Mouse (Mus musculus): Measurements from ENCODE around the gene Olfr1392. TPM values are rescaled to one million over a fixed set of nuclear protein-coding genes. Genes with fewer than 3 reads are reported as not detected.

Gene Olfr1392
- total RNA-seq, 2 experiments from 2014 or later: not detected

DNA sequence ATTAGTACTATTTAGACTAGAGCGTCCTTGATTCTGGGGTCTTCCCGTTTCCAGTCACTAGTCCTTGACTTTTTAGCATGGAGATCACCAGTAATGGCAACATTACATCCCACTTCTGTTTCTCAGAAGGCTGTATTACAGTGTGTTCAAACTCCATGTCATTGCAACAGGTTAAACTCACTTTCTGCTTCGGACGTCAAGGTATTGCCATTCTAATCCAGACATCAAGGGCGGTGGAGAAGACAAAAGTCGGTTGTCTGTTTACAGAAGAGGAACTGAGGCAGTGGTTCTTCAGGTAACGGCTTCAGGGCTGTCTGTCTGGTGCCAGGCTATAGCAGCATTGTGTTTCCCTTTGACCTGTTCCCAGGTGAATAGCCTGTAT, 33.7 kb upstream of the Olfr1392 start:
- DNase-seq (ENCODE audit: low spot score in 2 of 2): no peak

GRCm38 (mm10) chr11:49252048-49252447, 33.0 kb upstream of the Olfr1392 start:
- DNase-seq (ENCODE audit: low spot score in 2 of 2): no peak

DNA sequence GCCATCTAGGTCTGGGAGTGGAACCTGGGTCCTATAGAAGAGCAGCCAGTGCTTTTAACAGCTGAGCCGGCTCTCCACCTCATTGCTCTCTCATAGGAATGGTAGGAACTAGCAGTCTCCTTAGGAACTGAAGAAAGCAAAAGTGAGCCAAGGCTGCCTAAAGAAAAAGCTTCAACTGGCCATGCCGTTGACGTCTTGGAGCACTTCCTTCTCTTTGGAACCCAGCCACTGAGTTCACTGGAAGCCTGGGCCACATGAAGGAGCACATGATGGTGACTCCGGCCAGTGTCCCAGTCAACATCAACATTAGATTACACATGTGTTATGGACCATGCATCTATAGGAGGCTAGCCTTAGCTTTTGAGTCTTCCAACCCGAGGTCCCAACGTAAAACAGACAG, 32.0 kb upstream of the Olfr1392 start:
- DNase-seq (ENCODE audit: low spot score in 2 of 2): no peak

DNA sequence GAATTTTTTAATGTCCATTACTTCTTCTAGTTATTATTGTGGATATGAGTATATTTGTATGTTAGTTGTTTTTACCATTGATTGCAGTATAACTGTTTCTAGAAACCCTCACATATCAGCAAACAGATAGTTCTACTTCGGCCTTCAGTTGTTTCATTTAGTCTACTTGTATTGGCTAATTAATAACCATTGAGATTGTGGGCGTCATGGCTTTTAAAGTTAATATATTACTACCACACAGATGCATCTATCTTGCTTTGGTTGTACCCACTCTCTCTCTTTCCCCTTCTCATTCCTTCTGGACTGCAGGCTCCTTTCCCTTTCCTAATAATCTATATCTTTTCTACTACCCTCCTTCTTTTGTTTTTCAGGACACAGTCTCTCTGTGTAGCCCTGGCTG, 25.8 kb upstream of the Olfr1392 start:
- DNase-seq (ENCODE audit: low spot score in 2 of 2): no peak

DNA sequence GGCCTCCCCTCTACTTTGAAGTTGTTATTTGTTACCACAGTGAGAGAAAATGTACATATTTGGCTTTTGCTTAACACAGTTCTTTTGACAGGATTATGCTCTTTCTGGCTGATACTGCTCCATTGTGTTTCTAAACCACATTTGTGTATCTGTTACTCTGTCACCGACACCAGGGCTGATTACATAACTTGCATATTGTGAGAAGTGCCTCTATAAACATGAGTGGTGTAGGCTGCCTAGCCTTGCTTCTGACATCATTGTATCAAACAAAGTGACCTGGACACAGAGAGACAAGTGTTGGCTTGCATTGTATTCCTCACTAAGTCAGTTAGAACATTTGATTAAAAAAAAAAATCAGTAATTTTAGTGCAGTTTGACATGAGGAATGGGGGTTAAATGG, 25.3 kb upstream of the Olfr1392 start:
- DNase-seq (ENCODE audit: low spot score in 2 of 2): no peak

- no peak for DNase-seq (ENCODE audit: low spot score in 2 of 2)
Observed at GRCm38 (mm10) chr11:49260598-49261312, 24.3 kb upstream of the Olfr1392 start.

- no peak for DNase-seq (ENCODE audit: low spot score in 2 of 2)
Observed at GRCm38 (mm10) chr11:49261313-49261855, 23.7 kb upstream of the Olfr1392 start.

GRCm38 (mm10) chr11:49262286-49262685, 22.8 kb upstream of the Olfr1392 start:
- no peak for DNase-seq (ENCODE audit: low spot score in 2 of 2)

DNA sequence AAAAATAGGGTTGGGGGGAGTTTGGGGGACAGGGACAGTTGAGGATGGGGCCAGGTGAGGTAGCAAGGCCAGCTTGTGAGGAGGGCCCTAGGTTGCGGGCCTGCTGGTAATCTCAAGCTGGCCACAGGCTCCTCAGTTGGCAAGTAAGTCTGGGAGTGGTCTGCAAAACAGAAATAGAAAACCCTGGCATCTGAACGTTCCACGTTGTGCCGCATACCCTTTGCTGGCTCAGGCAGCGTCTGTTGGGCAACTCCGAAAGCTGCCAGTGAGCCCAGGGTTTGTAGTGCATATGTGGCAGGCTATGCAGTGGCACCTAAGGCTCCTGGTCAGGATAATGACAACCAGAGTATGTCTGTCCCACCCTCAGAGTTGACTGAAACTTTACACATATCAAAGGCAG, 21.9 kb upstream of the Olfr1392 start:
- no peak for DNase-seq (ENCODE audit: low spot score in 2 of 2)

DNA sequence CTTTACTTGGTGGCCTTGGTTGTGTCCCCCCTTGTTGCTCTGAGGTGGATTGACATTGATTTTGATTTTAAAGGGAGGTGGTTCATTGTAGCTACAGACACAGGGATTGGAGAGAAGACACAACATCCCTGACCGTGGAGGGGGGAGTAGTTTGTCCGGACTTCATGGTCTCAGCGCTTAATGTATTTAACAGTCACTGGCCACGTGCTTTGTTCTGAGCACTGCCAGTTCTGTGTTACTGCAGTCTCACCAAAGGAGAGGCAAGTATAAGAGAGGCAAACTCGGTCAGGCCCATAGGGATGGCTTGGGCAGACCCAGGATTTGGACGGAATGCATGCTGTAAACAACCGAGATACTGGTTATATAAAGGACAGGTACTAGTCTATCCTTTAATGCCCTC, 21.0 kb upstream of the Olfr1392 start:
- DNase-seq (ENCODE audit: low spot score in 2 of 2): no peak

- DNase-seq (ENCODE audit: low spot score in 2 of 2): no peak
Observed at GRCm38 (mm10) chr11:49264622-49265021, 20.5 kb upstream of the Olfr1392 start.

GRCm38 (mm10) chr11:49265101-49265500, 20.0 kb upstream of the Olfr1392 start:
- no peak for DNase-seq (ENCODE audit: low spot score in 2 of 2)

- no peak for DNase-seq (ENCODE audit: low spot score in 2 of 2)
Observed at GRCm38 (mm10) chr11:49266671-49267070, 18.4 kb upstream of the Olfr1392 start.

DNA sequence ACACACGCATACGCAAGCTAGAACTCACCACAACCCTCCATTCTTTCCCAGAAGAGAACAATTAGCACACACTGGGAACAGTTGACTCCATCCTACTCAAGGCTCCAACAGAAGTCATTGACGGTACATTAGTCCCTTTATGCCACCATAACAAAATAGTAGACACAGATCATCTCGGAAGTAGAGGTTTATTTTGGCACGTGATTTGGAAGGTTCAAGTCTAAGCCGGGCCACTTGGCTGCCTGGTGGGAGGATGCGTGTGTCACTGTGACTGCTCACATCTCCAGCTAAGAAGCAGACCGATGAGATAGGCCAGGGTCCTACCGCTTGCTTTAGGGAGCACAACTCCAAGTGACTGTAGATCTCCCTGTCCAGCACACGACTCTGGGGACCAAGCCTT, 17.8 kb upstream of the Olfr1392 start:
- no peak for DNase-seq (ENCODE audit: low spot score in 2 of 2)

DNA sequence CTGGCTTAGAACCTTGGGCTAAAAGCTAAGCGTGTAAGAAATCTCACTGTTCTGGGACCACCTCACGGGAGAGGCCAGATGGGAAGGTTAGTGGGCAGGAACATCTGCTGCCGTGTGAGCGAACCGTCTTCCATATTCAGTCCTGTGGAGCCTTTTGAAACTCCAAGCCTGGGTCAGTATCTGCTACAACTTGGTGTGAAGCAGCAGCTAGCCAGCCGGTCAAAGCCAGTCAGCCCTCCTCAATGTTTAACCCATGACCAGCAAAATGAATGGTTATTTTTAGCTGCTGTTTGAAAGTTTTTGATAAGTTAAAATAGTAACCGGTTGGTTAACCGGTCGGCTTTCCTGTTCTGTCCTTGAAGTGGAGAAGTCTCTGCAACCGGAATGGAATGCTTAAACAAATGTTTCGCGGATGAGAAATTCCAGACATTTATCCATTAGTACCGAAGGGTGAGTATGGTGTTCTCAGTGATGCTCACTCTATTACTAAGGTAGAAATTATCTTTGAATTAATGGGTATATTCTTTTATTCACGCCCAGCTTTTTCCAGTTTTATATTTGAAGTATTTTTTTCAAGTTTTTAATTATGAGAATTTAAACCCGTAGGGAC, 17.0 kb upstream of the Olfr1392 start:
- no peak for DNase-seq (ENCODE audit: low spot score in 2 of 2)

DNA sequence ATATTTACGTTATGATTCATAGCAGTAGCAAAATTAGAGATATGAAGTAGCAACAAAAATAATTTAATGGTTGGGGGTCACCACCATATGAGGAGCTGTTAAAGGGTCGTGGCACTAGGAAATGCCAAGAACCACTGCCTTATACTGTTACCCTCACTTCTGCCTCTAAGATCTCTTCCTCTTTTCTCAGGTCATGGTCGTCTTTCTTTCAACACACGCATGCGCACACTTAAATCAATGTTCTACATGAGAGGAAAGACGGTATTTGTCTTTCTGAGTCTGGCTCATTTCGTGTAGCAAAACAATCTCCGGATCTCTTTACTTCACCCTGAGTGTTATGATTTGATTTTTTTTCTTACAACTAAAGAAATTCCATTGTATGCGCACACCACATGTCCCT, 15.3 kb upstream of the Olfr1392 start:
- DNase-seq (ENCODE audit: low spot score in 2 of 2): no peak

DNA sequence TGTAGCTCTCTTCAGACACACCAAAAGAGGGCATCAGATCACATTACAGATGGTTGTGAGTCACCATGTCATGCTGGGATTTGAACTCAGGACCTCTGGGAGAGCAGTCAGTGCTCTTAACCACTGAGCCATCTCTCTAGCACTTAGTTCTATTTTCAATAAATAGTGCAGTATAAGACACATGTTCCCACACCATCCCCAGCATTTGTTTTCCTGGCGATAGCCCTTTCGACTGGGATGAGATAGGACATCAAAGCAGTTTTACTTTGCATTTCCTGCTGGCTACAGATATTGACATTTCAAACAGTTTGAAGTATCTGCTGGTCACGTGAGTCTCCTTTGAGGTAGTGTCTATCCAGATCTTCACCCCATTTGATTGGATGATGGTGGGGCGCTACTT, 14.7 kb upstream of the Olfr1392 start:
- no peak for DNase-seq (ENCODE audit: low spot score in 2 of 2)

DNA sequence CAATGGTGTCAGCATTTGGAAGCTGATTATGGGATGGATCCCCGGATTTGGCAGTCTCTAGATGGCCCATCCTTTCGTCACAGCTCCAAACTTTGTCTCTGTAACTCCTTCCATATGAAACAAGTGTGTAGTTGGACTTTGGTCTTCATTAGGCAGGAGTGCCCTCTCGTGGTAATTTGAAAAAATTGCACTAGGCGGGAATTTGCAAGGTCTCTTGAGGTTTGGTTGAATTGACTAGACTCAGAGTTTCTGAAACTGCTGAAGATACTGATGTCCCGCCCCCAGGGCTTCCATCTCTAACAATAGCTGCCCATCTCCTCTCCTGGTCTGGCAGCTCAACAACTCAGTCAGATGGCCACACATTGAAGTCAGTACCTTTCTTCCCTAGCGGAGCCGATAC, 13.7 kb upstream of the Olfr1392 start:
- no peak for DNase-seq (ENCODE audit: low spot score in 2 of 2)

DNA sequence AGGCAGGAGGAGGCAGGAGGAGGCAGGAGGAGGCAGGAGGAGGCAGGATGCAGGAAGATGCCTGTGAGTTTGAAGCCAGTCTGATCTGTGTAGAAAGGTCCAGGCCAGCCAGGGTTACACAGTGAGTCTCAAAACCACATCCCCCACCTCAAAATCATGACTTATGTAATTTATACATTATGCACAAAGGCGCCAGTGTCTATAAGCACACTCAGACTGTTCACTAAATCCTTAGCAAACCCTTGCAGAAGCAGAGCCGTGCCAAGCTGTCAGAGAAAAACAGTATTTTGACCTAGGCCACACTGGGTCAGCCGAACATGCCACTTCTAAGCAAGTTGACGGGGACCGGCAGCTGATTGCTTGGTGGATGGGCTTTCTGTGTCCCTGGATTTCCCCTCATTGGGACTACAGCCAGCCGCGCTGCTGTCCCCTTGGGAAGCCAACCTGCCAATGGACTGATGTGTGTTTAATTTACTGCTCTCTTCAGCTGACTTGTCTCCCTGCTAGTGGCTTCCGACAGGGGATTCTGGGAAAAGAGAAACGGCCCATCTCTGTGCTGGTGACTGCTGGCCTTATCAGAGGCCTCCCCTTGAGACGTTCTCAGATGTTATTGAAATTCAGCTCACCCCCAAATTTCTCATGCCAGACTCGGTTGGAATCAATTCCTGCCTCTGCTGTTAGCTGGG, 11.1 kb upstream of the Olfr1392 start:
- no peak for DNase-seq (ENCODE audit: low spot score in 2 of 2)

DNA sequence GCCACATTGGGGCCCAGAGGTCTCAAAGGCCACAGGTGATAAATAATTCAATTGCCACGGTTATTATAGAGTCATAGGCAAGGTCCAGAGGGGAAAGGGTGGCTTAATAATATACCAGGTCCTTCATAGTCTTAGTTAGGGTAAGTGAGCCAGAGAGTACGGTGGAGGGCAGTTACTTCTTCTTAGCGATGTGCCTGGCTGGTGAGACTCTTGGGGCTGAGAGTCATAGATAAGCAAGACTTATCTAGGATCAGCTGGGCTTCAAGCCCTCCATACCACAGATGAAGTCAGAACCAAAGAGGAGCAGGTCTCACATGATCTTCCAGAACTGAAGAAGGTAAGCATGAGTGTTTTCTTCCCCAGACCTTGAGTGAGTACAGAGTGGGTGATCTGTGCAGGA, 6.9 kb upstream of the Olfr1392 start, which contains the start of gene Olfr1393:
Olfr1393 (plus strand) TSS at position 83 of the 400 bp plus-strand sequence.
- DNase-seq (ENCODE audit: low spot score in 2 of 2): no peak

GRCm38 (mm10) chr11:49287251-49287650, 2.2 kb downstream of the Olfr1392 start:
- DNase-seq (ENCODE audit: low spot score in 2 of 2): no peak

DNA sequence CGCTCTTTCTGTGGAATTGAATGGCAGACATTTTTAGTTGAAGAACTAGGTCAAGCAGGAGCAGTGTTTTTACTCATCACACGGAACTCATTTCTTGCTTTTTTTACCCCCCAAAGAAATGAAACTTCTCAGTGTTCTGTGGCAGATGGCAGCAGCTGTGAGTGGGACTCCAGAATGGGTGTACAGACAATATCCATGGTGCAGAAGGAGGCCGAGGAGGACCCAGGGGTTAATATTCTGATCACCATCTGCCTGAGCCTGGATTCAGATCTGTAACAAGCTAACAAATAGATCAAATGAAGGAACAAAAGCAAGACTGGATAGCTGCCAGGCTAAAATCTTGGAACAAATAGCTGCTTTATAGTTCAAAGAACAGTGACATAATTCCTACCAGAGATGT, 7.7 kb downstream of the Olfr1392 start:
- DNase-seq (ENCODE audit: low spot score in 2 of 2): no peak
